Mouse (Mus musculus): ENCODE results near the gene Rasa2. TPM values are rescaled to one million over a fixed set of nuclear protein-coding genes. Genes with fewer than 3 reads are reported as not detected.
"Not testable (repeated sequence)": the region's sequence is repeated elsewhere in the genome, so short reads cannot be mapped to it uniquely, and the experiment has no call there.

Rasa2 gene
- polyA plus RNA-seq, 1 experiment from 2014 or later, result 21.4 TPM

DNA sequence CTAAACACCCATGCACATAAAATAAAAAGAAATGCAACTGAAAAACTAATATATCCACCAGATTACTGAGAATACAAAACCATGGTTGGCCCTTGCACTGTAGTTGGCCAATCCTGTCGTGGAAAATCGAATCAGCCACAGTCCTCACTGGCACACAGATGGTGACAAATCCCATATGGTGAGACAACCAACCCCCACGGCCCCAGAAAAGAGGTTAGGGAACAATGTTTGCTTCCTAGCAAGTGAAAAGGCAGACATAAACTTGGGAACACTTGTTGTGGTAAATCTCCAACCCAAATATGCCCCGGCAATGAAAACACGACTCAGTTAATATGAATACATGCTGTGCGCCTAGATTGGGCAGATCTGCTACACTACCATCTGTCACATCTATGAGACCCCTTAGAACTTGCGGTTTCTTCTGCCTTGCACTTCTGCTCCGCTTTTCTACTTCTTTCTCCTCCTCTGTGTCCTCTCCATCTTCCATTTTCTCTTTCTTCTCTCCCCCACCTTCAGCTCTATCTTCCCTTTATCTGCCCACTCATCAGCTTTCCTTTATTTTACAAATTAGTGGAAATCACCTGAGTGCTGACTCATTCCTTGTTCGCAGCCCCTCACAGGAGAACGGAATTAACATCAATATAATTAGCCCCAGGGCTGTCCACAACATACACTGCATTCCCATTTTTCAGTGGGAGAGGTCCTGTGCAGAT, 101.3 kb downstream of the Rasa2 start:
- H3K36me3 ChIP-seq (ENCODE audit: insufficient read depth), result no peaks in the 10 kb centered on the region
- no peak overlapping the region for H3K9ac ChIP-seq
- H3K4me3 ChIP-seq (ENCODE audit: low read depth, low read length), result no peak overlapping the region
- DNase-seq, result no peak
- peaks cover 2% of the 10 kb centered on the region; the same call in 1 of the 2 replicates for H3K4me1 ChIP-seq (ENCODE audit: insufficient read depth)
- TF ChIP-seq CTCF (IDR thresholded peaks at IDR 0.05; ENCODE audit: low read depth), result no peak
- H3K9me3 ChIP-seq (ENCODE audit: low read depth, low read length), result no peaks in the 10 kb centered on the region
- WGBS, result 63% methylated on average over 10 of the region's 10 CpGs
- ATAC-seq (ENCODE audit: insufficient read depth), result no peak
- H3K27ac ChIP-seq (ENCODE audit: low read depth), result no peak overlapping the region
- H3K27me3 ChIP-seq (ENCODE audit: insufficient read depth, low read length), result no peaks in the 10 kb centered on the region
- H3K4me2 ChIP-seq, result no peak overlapping the region

DNA sequence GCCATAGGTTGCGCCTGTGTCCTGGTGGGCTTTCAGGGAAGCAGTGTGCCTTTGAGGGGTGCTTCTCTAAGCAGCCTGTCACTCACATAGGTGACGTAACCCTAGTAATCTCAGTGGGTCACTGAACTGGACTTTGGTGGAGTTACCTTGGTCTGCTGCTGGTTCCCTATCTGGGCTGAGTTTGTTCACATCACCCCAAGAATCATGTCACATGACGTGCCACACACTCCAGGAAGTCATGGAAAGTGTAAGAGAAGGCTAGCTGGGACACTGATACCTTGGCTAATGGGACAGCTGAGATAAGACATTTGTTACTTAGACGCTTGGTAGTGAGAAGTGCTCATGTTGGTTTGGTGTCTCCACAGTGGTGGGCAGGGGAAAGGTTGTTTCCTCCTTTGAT, 105.4 kb downstream of the Rasa2 start:
- WGBS, result 69% methylated on average over 4 of the region's 4 CpGs
- Histone ChIP-seq H3K9me3 (ENCODE audit: low read depth, low read length) (no peaks in the 10 kb centered on the region), H3K27ac (ENCODE audit: low read depth) (no peak overlapping the region), H3K4me3 (ENCODE audit: low read depth, low read length) (no peak overlapping the region), H3K36me3 (ENCODE audit: insufficient read depth) (no peaks in the 10 kb centered on the region), H3K27me3 (ENCODE audit: insufficient read depth, low read length) (no peaks in the 10 kb centered on the region), H3K4me2 (no peak overlapping the region), H3K4me1 (ENCODE audit: insufficient read depth) (no peaks in the 10 kb centered on the region), H3K9ac (no peak overlapping the region)
- DNase-seq (no peak), ATAC-seq (ENCODE audit: insufficient read depth) (no peak)
- TF ChIP-seq CTCF (IDR thresholded peaks at IDR 0.05; ENCODE audit: low read depth), result no peak

DNA sequence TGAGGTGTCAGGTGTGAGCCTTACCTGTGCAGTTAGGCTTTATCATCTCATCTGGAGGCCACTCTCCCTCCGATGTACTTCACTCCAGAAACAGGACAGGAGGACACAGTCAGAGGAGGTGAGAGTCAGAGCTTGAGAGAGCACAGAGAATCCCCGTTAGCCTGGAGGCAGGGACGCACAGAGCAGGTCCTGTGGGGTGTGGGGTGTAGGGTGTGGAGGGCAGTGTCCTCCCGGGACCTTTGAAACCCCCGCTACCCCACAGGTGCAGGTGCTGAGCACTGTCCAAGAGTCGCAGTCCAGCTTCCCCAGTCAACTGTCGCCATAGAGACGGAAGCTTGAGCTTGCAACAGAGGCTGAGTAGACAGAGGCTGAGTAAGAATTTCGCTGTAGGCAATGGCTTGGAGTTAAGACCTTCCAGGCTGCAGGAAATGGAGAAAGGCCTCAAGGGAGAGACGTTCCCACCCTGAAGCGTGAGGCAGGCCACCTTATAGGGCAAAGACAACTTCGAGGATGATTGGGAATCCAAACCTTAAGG, 106.4 kb downstream of the Rasa2 start, which contains the start of gene Gm28729:
Gm28729 (minus strand) TSS at position 293 of the 535 bp plus-strand sequence.
- H3K4me1 ChIP-seq (ENCODE audit: insufficient read depth), result no peaks in the 10 kb centered on the region
- H3K9ac ChIP-seq, result no peak within 1 kb of the TSS
- no peak within 1 kb of the TSS for H3K4me3 ChIP-seq (ENCODE audit: low read depth, low read length)
- no peak for DNase-seq
- WGBS, result 43% methylated on average over 12 of the region's 12 CpGs
- H3K4me2 ChIP-seq, result no peak within 1 kb of the TSS
- no peaks in the 10 kb centered on the region for H3K27me3 ChIP-seq (ENCODE audit: insufficient read depth, low read length)
- ATAC-seq (ENCODE audit: insufficient read depth), result no peak
- H3K36me3 ChIP-seq (ENCODE audit: insufficient read depth), result no peaks in the 10 kb centered on the region
- H3K27ac ChIP-seq (ENCODE audit: low read depth), result no peak within 1 kb of the TSS
- TF ChIP-seq CTCF (IDR thresholded peaks at IDR 0.05; ENCODE audit: low read depth), result no peak
- no peaks in the 10 kb centered on the region for H3K9me3 ChIP-seq (ENCODE audit: low read depth, low read length)

DNA sequence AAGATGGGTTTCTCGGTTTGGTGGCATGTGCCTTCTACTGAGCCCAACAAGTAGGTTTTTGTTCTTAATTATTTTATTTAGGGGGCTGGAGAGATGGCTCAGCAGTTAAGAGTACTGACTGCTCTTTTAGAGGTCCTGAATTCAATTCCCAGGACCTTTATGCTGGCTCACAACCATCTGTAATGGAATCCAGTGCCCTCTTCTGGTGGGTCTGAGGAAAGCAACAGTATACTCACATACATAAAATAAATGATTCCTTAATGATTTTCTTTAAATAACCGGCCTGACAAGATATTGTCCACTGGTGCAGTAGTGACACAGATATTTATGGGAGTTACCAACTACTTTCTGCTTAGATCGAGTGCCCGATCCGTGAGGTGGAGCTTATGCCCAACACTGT, 108.3 kb downstream of the Rasa2 start:
- ATAC-seq (ENCODE audit: insufficient read depth) (no peak), DNase-seq (no peak)
- Histone ChIP-seq H3K4me2 (no peak overlapping the region), H3K4me1 (ENCODE audit: insufficient read depth) (no peaks in the 10 kb centered on the region), H3K27ac (ENCODE audit: low read depth) (no peak overlapping the region), H3K9ac (no peak overlapping the region), H3K27me3 (ENCODE audit: insufficient read depth, low read length) (no peaks in the 10 kb centered on the region), H3K4me3 (ENCODE audit: low read depth, low read length) (no peak overlapping the region), H3K9me3 (ENCODE audit: low read depth, low read length) (no peaks in the 10 kb centered on the region), H3K36me3 (ENCODE audit: insufficient read depth) (no peaks in the 10 kb centered on the region)
- 0 out of 2 replicates have a peak, but pooled peaks have one; percentile 8 for TF ChIP-seq CTCF (IDR thresholded peaks at IDR 0.05; ENCODE audit: low read depth)
- 84% methylated on average over 5 of the region's 5 CpGs for WGBS

DNA sequence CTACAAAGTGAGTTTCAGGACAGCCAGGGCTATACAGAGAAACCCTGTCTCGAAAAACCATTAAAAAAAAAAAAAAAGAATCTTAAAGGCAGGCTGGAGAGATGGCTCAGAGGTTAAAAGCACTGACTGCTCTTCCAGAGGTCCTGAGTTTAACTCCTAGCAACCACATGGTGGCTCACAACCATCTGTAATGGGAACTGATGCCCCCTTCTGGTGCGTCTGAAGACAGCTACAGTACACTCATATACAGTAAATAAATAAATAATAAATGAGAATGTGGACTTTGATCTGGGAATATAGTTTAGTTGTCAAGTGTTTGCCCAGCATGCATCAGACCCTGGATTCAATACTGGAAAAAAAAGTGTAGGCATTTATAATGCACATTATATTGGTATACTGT, 109.8 kb downstream of the Rasa2 start:
- H3K36me3 ChIP-seq (ENCODE audit: insufficient read depth); H3K27me3 ChIP-seq (ENCODE audit: insufficient read depth, low read length); H3K4me3 ChIP-seq (ENCODE audit: low read depth, low read length); H3K27ac ChIP-seq (ENCODE audit: low read depth); H3K9ac ChIP-seq; H3K9me3 ChIP-seq (ENCODE audit: low read depth, low read length); DNase-seq; ATAC-seq (ENCODE audit: insufficient read depth); H3K4me1 ChIP-seq (ENCODE audit: insufficient read depth); H3K4me2 ChIP-seq: not testable (repeated sequence)
- WGBS, result 80% methylated on average over 2 of the region's 2 CpGs
- TF ChIP-seq CTCF (IDR thresholded peaks at IDR 0.05; ENCODE audit: low read depth), result peak; percentile 40

DNA sequence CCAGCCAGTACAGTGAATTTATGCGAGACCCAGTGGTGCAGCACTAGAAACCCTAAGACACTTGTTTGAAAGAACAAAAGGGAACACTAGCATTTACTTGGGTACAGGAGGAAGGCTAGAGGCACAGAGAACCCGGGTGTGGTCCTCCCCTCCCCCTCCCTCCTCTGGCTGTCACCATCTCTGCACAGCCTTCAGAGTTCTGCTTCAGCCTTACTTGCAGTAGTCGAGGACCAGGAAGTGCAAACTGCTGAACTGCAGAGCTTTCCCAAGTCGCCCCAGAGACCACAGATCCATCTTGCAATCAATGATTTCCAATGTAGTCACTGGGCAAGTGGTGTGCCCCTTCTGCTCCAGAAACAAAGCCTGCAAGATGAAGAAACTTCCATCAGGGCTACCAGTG, 114.0 kb downstream of the Rasa2 start:
- H3K4me1 ChIP-seq (ENCODE audit: insufficient read depth), result no peaks in the 10 kb centered on the region
- WGBS, result 30% methylated on average over 4 of the region's 4 CpGs
- no peak overlapping the region for H3K4me2 ChIP-seq
- ATAC-seq (ENCODE audit: insufficient read depth), result no peak
- no peak overlapping the region for H3K4me3 ChIP-seq (ENCODE audit: low read depth, low read length)
- no peaks in the 10 kb centered on the region for H3K36me3 ChIP-seq (ENCODE audit: insufficient read depth)
- no peaks in the 10 kb centered on the region for H3K9me3 ChIP-seq (ENCODE audit: low read depth, low read length)
- no peak overlapping the region for H3K9ac ChIP-seq
- H3K27me3 ChIP-seq (ENCODE audit: insufficient read depth, low read length), result no peaks in the 10 kb centered on the region
- H3K27ac ChIP-seq (ENCODE audit: low read depth), result no peak overlapping the region
- no peak for DNase-seq
- TF ChIP-seq CTCF (IDR thresholded peaks at IDR 0.05; ENCODE audit: low read depth), result no peak

DNA sequence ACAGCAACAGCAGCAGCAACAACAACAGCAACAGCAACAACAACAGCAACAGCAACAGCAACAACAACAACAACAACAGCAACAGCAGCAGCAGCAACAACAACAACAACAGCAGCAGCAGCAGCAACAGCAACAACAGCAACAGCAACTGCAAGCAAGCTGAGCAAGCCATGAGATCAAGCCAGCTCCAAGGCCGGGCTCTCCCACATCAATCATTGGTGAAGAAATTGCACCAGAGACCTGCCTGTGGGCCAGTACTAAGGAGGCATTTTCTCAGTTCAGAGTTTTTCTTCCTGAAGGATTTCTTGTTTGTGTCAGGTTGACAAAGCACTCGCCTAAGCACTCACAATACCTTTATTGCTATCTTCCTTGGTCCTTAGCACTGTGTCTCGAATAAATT, 114.6 kb downstream of the Rasa2 start:
- Histone ChIP-seq H3K4me2 (no peak overlapping the region), H3K36me3 (ENCODE audit: insufficient read depth) (no peaks in the 10 kb centered on the region), H3K4me1 (ENCODE audit: insufficient read depth) (no peaks in the 10 kb centered on the region), H3K9ac (no peak overlapping the region), H3K27me3 (ENCODE audit: insufficient read depth, low read length) (no peaks in the 10 kb centered on the region), H3K27ac (ENCODE audit: low read depth) (no peak overlapping the region), H3K9me3 (ENCODE audit: low read depth, low read length) (no peaks in the 10 kb centered on the region), H3K4me3 (ENCODE audit: low read depth, low read length) (no peak overlapping the region)
- no peak for TF ChIP-seq CTCF (IDR thresholded peaks at IDR 0.05; ENCODE audit: low read depth)
- DNase-seq (no peak), ATAC-seq (ENCODE audit: insufficient read depth) (no peak)
- 55% methylated on average over 3 of the region's 3 CpGs for WGBS

Data from lung, embryonic 14.5 days (tissue).